23 mouse cellular contexts compared by ENCODE assay signal in the genomic region with DNA sequence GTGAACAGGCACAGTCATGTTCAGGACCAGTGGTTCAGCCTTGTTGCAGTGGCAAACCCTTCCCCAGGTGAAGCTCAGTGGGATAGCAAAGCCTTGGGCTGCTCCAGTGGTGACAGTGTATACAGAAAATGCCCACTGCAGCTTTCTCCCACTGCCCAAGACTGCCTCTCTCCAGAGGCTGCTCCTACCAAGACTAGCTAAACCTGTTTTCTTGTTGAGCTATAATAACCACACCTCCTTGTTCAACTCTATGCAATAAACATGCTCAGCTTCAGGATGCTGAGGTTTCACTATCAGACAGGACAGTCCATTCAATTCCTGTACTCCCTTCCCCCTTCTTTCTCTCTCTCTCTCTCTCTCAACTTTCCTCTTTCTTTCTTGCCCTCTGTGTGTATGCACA.
"Had no signal": no experiment of that assay in that cellular context is flagged by ENCODE, and none has a peak within 500 bp of the region (broad histone marks: within the 10 kb centered on the region; RNA-seq: fewer than 3 reads in every experiment).

No protein-coding gene starts in this region.

- H3K4me1 ChIP-seq: heart, embryonic 10.5 days; heart, embryonic 13.5 days; heart, embryonic 15.5 days; hindbrain, embryonic 13.5 days; hindbrain, embryonic 15.5 days; limb, embryonic 13.5 days; limb, embryonic 15.5 days; liver, embryonic 12.5 days had no signal

- ATAC-seq: hindbrain, postnatal 0 days; liver, embryonic 12.5 days had no signal

- H3K27ac ChIP-seq: gastrocnemius, adult 2 months; heart, embryonic 10.5 days; heart, embryonic 13.5 days; heart, embryonic 15.5 days; hindbrain, embryonic 13.5 days; hindbrain, embryonic 15.5 days; hindbrain, postnatal 0 days; kidney, postnatal 0 days; limb, embryonic 13.5 days; limb, embryonic 15.5 days; liver, embryonic 12.5 days; liver, embryonic 14.5 days had no signal

- H3K9me3 ChIP-seq: heart, embryonic 10.5 days; heart, embryonic 13.5 days; heart, embryonic 15.5 days; hindbrain, embryonic 13.5 days; hindbrain, embryonic 15.5 days; limb, embryonic 13.5 days; limb, embryonic 15.5 days; liver, embryonic 12.5 days had no signal

- H3K4me2 ChIP-seq: heart, embryonic 13.5 days; heart, embryonic 15.5 days; hindbrain, embryonic 13.5 days; hindbrain, embryonic 15.5 days; limb, embryonic 13.5 days; limb, embryonic 15.5 days; liver, embryonic 12.5 days had no signal

- H3K27me3 ChIP-seq: heart, embryonic 13.5 days; heart, embryonic 15.5 days; hindbrain, embryonic 13.5 days; hindbrain, embryonic 15.5 days; limb, embryonic 13.5 days; limb, embryonic 15.5 days; liver, embryonic 12.5 days had no signal

- H3K36me3 ChIP-seq: heart, embryonic 10.5 days; heart, embryonic 13.5 days; heart, embryonic 15.5 days; hindbrain, embryonic 13.5 days; hindbrain, embryonic 15.5 days; limb, embryonic 13.5 days; limb, embryonic 15.5 days; liver, embryonic 12.5 days had no signal

- DNase-seq: gastrocnemius, adult 2 months; gastrocnemius, postnatal 10 days; gastrocnemius, postnatal 25 days; heart, adult 18-20 months; heart, postnatal 14 days; heart, postnatal 36 days; kidney, adult 18-20 months; kidney, adult 8-10 months; kidney, postnatal 25 days; layer of hippocampus, adult 9-11 months; layer of hippocampus, postnatal 36 days; left cerebral cortex, postnatal 4 days had no signal

- H3K9ac ChIP-seq: heart, embryonic 13.5 days; heart, embryonic 15.5 days; hindbrain, embryonic 13.5 days; hindbrain, embryonic 15.5 days; limb, embryonic 13.5 days; limb, embryonic 15.5 days; liver, embryonic 12.5 days; liver, embryonic 14.5 days had no signal

- H3K4me3 ChIP-seq: gastrocnemius, adult 2 months; heart, embryonic 10.5 days; heart, embryonic 13.5 days; heart, embryonic 15.5 days; hindbrain, embryonic 13.5 days; hindbrain, embryonic 15.5 days; limb, embryonic 13.5 days; limb, embryonic 15.5 days; liver, embryonic 12.5 days had no signal
